Mouse (Mus musculus) adrenal gland, adult (tissue): ENCODE data around the gene Hist2h2bb.

Source experiments
- DNase-seq, 2 experiments: peaks; one replicate each; pipeline ENCODE4 v3.0.0; 2022 to 2023; ENCODE audit warnings: low spot score in 1 of 2; ENCODE audit not compliant: inconsistent age in 2 of 2

Hist2h2bb gene

GRCm38 (mm10) chr3:96299562-96299961, 30.0 kb downstream of the Hist2h2bb start:
- no peak for DNase-seq

GRCm38 (mm10) chr3:96300706-96301529, 31.4 kb downstream of the Hist2h2bb start:
- peak; percentile 18 to 50 for DNase-seq

GRCm38 (mm10) chr3:96302076-96302475, 32.5 kb downstream of the Hist2h2bb start:
- DNase-seq, result no peak

GRCm38 (mm10) chr3:96306506-96306905, 37.0 kb downstream of the Hist2h2bb start:
- DNase-seq, result no peak

GRCm38 (mm10) chr3:96309441-96309840, 39.9 kb downstream of the Hist2h2bb start:
- no peak for DNase-seq

- peak in 1 of 2 experiments; percentile 43 for DNase-seq
These were observed 43.0 kb downstream of the Hist2h2bb start for GRCm38 (mm10) chr3:96312341-96313098.
